Mouse (Mus musculus) testis, adult 2 months (tissue): ENCODE data around the gene Prune2. TPM values are rescaled to one million over a fixed set of nuclear protein-coding genes. Genes with fewer than 3 reads are reported as not detected.

ENCODE experiments used
- H3K27ac ChIP-seq: fragments of 200-500 bp; 2 replicates; pipeline ENCODE4 v1.5.1; 2012; ENCODE audit warnings: low read depth, low read length; ENCODE audit not compliant: control insufficient read depth, insufficient read depth
- H3K27me3 ChIP-seq: fragments of 200-500 bp; 2 replicates; pipeline ENCODE4 v1.6.1; 2012; ENCODE audit warnings: mild to moderate bottlenecking, low read length, moderate library complexity; ENCODE audit not compliant: control insufficient read depth, insufficient read depth
- H3K36me3 ChIP-seq: fragments of 200-500 bp; 2 replicates; pipeline ENCODE4 v1.6.1; 2012; ENCODE audit warnings: mild to moderate bottlenecking, low read length; ENCODE audit not compliant: control insufficient read depth, insufficient read depth
- H3K4me1 ChIP-seq: fragments of 200-500 bp; 2 replicates; pipeline ENCODE4 v1.6.1; 2012; ENCODE audit warnings: low read length; ENCODE audit not compliant: control insufficient read depth, insufficient read depth
- H3K4me3 ChIP-seq: fragments of 200-500 bp; 2 replicates; pipeline ENCODE4 v1.5.1; 2012; ENCODE audit warnings: low read depth, mild to moderate bottlenecking, low read length, moderate library complexity, mixed read lengths; ENCODE audit not compliant: control insufficient read depth
- CTCF ChIP-seq: fragments of 200-500 bp; IDR thresholded peaks from 2 replicates; pipeline ENCODE4 v1.5.1; 2012; ENCODE audit warnings: low read depth, mild to moderate bottlenecking, inconsistent platforms, low read length, moderate library complexity; ENCODE audit not compliant: control insufficient read depth, insufficient read depth, insufficient replicate concordance
- POLR2A ChIP-seq: fragments of 200-500 bp; IDR thresholded peaks from 2 replicates; pipeline ENCODE4 v1.6.1; 2012; ENCODE audit warnings: low read depth, mild to moderate bottlenecking, inconsistent platforms, low read length, moderate library complexity; ENCODE audit not compliant: control insufficient read depth
- polyA plus RNA-seq: library from polyadenylated mRNA; depleted of rRNA; stranded (reverse); fragments of >200 nt; gene quantifications from 2 replicates; pipeline ENCODE4 v1.2.3, GENCODE M21; 2012

Prune2 gene
- polyA plus RNA-seq, 1 experiment: 0.27 TPM

- H3K4me3 ChIP-seq: no peak overlapping the region
Observed at GRCm38 (mm10) chr19:17230013-17230412, 274.1 kb downstream of the Prune2 start.

GRCm38 (mm10) chr19:17238471-17238870 lies 282.6 kb downstream of the Prune2 start:
- Histone ChIP-seq H3K36me3 (no peaks in the 10 kb centered on the region), H3K27ac (no peak overlapping the region), H3K4me1 (no peaks in the 10 kb centered on the region), H3K4me3 (no peak overlapping the region), H3K27me3 (no peaks in the 10 kb centered on the region)
- TF ChIP-seq CTCF (no peak), POLR2A (no peak)

More at GRCm38 (mm10) chr19:17230013-17230412, 274.1 kb downstream of the Prune2 start:
- H3K36me3 ChIP-seq: no peaks in the 10 kb centered on the region
- TF ChIP-seq POLR2A (no peak), CTCF (no peak)
- no peaks in the 10 kb centered on the region for H3K4me1 ChIP-seq
- H3K27ac ChIP-seq: no peak overlapping the region
- no peaks in the 10 kb centered on the region for H3K27me3 ChIP-seq

- no peak overlapping the region for H3K4me3 ChIP-seq
Observed at GRCm38 (mm10) chr19:17240170-17241077, 284.5 kb downstream of the Prune2 start.

DNA sequence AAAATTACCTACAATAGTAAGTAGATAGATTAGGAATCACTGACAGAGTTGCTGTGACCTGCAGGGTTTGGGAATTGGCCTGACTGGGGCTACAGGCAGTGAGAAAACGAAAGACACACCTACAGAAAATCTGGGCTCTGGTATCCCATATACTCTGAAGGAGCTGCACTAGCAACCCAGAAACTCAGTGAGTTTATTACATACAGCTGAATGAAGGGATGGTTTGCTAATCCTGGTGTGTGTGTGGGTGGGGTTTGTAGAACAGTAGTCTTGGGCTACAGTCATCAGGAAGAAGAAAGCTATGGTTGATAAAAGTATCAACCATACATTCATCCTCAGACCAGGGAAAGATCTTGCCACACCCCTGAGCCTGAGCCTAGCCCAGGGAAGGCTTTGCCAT lies 285.3 kb downstream of the Prune2 start:
- no peaks in the 10 kb centered on the region for H3K27me3 ChIP-seq
- no peak for TF ChIP-seq POLR2A
- no peak for TF ChIP-seq CTCF
- H3K36me3 ChIP-seq: no peaks in the 10 kb centered on the region
- H3K4me1 ChIP-seq: no peaks in the 10 kb centered on the region
- H3K27ac ChIP-seq: no peak overlapping the region
- H3K4me3 ChIP-seq: no peak overlapping the region

More at GRCm38 (mm10) chr19:17240170-17241077, 284.5 kb downstream of the Prune2 start:
- Histone ChIP-seq H3K27me3 (no peaks in the 10 kb centered on the region), H3K4me1 (no peaks in the 10 kb centered on the region), H3K27ac (no peak overlapping the region), H3K36me3 (no peaks in the 10 kb centered on the region)
- TF ChIP-seq POLR2A: no peak
- TF ChIP-seq CTCF: no peak

DNA sequence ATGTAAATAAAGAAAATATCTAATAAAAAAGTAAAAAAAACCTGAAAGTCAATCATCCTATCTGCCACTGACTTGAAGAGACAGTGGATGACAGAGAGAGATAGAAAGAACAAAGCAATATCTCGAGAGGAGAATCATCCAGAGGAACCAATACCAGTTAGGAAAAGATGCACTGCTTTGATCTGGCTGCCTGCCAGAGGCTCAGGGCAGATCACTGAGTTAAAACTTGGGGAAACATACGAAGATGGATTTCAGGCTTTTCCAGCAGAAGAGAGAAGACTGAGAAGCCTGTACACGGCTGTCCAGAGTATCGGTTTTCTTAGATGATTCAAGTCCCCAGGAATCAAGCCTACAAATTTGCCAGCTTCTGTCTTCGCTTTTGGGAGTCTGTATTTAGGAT lies 287.0 kb downstream of the Prune2 start:
- no peak overlapping the region for H3K4me3 ChIP-seq
- no peaks in the 10 kb centered on the region for H3K36me3 ChIP-seq
- H3K4me1 ChIP-seq: no peaks in the 10 kb centered on the region
- no peak overlapping the region for H3K27ac ChIP-seq
- no peaks in the 10 kb centered on the region for H3K27me3 ChIP-seq
- TF ChIP-seq POLR2A (no peak), CTCF (no peak)

GRCm38 (mm10) chr19:17244544-17244943 lies 288.6 kb downstream of the Prune2 start:
- Histone ChIP-seq H3K36me3 (no peaks in the 10 kb centered on the region), H3K4me1 (no peaks in the 10 kb centered on the region), H3K27me3 (no peaks in the 10 kb centered on the region), H3K27ac (no peak overlapping the region), H3K4me3 (no peak overlapping the region)
- no peak for TF ChIP-seq CTCF
- no peak for TF ChIP-seq POLR2A

GRCm38 (mm10) chr19:17247352-17247925 lies 291.5 kb downstream of the Prune2 start:
- TF ChIP-seq POLR2A (no peak), CTCF (no peak)
- H3K27ac ChIP-seq: no peak overlapping the region
- no peaks in the 10 kb centered on the region for H3K4me1 ChIP-seq
- no peak overlapping the region for H3K4me3 ChIP-seq
- H3K36me3 ChIP-seq: no peaks in the 10 kb centered on the region
- no peaks in the 10 kb centered on the region for H3K27me3 ChIP-seq
